Mouse (Mus musculus) forebrain, embryonic 11.5 days (tissue): Measurements from ENCODE around the gene Tnc. TPM values are rescaled to one million over a fixed set of nuclear protein-coding genes. Genes with fewer than 3 reads are reported as not detected.
"Not testable (repeated sequence)": the region's sequence is repeated elsewhere in the genome, so short reads cannot be mapped to it uniquely, and the experiment has no call there.

Experiments used
- ATAC-seq: fragments of 200-750 bp; cut with Nextera tagmentation; replicated peaks from 2 replicates; pipeline ENCODE4 v1.8.0; 2017; ENCODE audit warnings: moderate TSS enrichment; ENCODE audit not compliant: low FRiP score
- DNase-seq: peaks from one replicate; pipeline ENCODE4 v3.0.0-alpha.2; 2017; ENCODE audit warnings: low spot score
- H3K27ac ChIP-seq: fragments of 300-500 bp; sonication (generic); 2 replicates; pipeline ENCODE4 v1.5.1; 2014; ENCODE audit warnings: low read depth, low read length
- H3K27me3 ChIP-seq: fragments of 300-500 bp; sonication (generic); 2 replicates; pipeline ENCODE4 v1.6.1; 2014; ENCODE audit warnings: mild to moderate bottlenecking, low read length, mixed read lengths; ENCODE audit not compliant: control insufficient read depth, insufficient read depth
- H3K36me3 ChIP-seq: fragments of 300-500 bp; sonication (generic); 2 replicates; pipeline ENCODE4 v1.6.1; 2014; ENCODE audit warnings: mild to moderate bottlenecking, low read length, moderate library complexity, mixed read lengths; ENCODE audit not compliant: control insufficient read depth, insufficient read depth
- H3K4me1 ChIP-seq: fragments of 300-500 bp; sonication (generic); replicated peaks from 2 replicates; pipeline ENCODE4 v1.6.1; 2014; ENCODE audit warnings: low read length, mixed read lengths; ENCODE audit not compliant: control insufficient read depth, insufficient read depth
- H3K4me2 ChIP-seq: fragments of 300-500 bp; sonication (generic); 2 replicates; pipeline ENCODE4 v1.6.1; 2014; ENCODE audit warnings: low read depth, mild to moderate bottlenecking, low read length, moderate library complexity, mixed read lengths; ENCODE audit not compliant: severe bottlenecking
- H3K4me3 ChIP-seq: fragments of 300-500 bp; sonication (generic); 2 replicates; pipeline ENCODE4 v1.5.1; 2014; ENCODE audit warnings: low read depth, low read length
- H3K9ac ChIP-seq: fragments of 300-500 bp; sonication (generic); 2 replicates; pipeline ENCODE4 v1.6.1; 2014; ENCODE audit warnings: low read length
- H3K9me3 ChIP-seq: fragments of 300-500 bp; sonication (generic); 2 replicates; pipeline ENCODE4 v1.6.1; 2016; ENCODE audit warnings: low read length, mixed read lengths; ENCODE audit not compliant: control insufficient read depth
- WGBS: fragments of 180-500 bp; shearing (Covaris S2); extraction: QIAGEN DNeasy Blood & Tissue Kit; methylation state at CpG from one replicate; pipeline ENCODE4 v1.1.7; 2014; 5-methylcytosine and 5-hydroxymethylcytosine counted together
- polyA plus RNA-seq: library from polyadenylated mRNA; unstranded; fragments of >200 nt; fragmentation: Nextera tagmentation; extraction: Ambion mirVana; gene quantifications from 2 replicates; pipeline ENCODE4 v1.2.1, GENCODE M21; 2014

The Tnc gene
- polyA plus RNA-seq, 1 experiment from 2014 or later = 5.4 TPM

DNA sequence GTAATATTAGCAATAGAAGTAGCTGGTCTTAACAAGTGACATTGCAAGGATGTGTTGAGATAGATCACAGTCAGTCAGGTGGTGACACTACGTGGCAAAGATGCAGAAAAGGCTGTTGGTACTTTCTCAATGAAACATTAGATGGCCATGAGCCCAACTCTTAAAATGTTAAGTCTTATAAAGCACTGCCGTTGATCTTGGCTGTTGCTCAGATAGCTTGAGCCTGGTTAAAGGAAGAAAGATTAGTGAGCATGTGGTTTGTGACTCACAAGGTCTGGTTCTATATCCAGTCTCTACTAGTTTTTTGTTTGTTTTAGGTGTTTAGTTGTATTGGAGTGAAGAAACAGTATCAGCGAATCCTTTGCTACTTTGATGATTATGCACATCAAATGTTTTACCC is 76.9 kb downstream of the Tnc start:
- WGBS = 95% methylated on average over 3 of the region's 3 CpGs
- H3K4me2 ChIP-seq = no peak overlapping the region
- H3K36me3 ChIP-seq = no peaks in the 10 kb centered on the region
- H3K27me3 ChIP-seq = no peaks in the 10 kb centered on the region
- DNase-seq = no peak
- H3K9ac ChIP-seq = no peak overlapping the region
- no peaks in the 10 kb centered on the region for H3K4me1 ChIP-seq
- ATAC-seq = no peak
- no peaks in the 10 kb centered on the region for H3K9me3 ChIP-seq
- no peak overlapping the region for H3K4me3 ChIP-seq
- H3K27ac ChIP-seq = no peak overlapping the region

DNA sequence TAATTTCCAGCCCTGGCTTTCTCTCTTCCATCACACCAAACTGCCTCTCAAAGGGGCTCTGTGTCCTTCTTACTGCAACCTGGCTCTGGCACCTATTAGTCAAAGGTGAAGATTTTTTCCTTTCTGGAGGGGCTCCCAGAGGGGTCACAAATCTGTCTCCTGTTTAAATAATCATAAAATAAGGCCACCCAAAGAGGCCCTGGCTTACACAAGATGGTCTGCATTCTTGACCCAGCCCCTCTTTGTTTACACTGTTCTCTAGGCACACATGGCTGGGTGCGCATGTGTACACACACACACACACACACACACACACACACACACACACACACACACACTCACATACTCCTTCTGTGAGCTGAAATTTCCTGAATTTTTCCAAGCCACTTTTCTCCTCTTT is 83.4 kb downstream of the Tnc start:
- Histone ChIP-seq H3K4me3 (no peak overlapping the region), H3K4me2 (no peak overlapping the region), H3K9me3 (no peaks in the 10 kb centered on the region), H3K9ac (no peak overlapping the region), H3K27me3 (no peaks in the 10 kb centered on the region), H3K36me3 (no peaks in the 10 kb centered on the region), H3K4me1 (no peaks in the 10 kb centered on the region), H3K27ac (no peak overlapping the region)
- DNase-seq (no peak), ATAC-seq (no peak)
- WGBS = 100% methylated on average over 1 of the region's 1 CpGs

DNA sequence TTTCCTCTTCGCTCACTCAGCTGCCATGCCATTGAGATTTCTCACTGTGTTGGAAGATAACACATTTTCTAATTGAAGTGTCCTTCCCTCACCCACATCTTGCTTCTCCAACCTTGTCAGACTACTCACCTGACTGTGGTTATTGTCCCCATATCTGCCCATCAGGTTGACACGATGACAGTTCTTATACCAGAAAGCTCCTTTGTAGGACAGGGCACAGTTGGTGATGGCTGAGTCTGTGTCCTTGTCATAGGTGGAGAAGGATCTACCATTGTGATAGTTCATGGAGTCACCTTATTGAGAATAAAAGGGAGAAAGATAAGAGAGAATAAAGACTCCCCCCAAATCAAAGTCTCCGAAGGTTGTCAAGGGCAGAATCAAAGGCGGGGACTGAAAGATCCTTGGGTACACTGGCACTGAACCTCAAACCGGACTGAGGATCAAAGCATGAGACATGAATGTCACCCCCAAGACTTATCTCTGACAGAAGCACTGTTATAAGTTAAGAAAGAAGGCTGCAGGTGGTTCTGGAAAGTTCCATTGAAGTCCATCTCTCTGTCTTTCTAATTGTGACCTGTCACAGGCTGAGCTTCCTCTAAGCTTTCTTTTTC is 84.9 kb downstream of the Tnc start:
- no peaks in the 10 kb centered on the region for H3K9me3 ChIP-seq
- H3K27ac ChIP-seq = no peak overlapping the region
- no peak overlapping the region for H3K9ac ChIP-seq
- DNase-seq (no peak), ATAC-seq (no peak)
- no peaks in the 10 kb centered on the region for H3K27me3 ChIP-seq
- no peak overlapping the region for H3K4me2 ChIP-seq
- H3K4me1 ChIP-seq = no peaks in the 10 kb centered on the region
- no peak overlapping the region for H3K4me3 ChIP-seq
- WGBS = 93% methylated on average over 5 of the region's 5 CpGs
- H3K36me3 ChIP-seq = no peaks in the 10 kb centered on the region

DNA sequence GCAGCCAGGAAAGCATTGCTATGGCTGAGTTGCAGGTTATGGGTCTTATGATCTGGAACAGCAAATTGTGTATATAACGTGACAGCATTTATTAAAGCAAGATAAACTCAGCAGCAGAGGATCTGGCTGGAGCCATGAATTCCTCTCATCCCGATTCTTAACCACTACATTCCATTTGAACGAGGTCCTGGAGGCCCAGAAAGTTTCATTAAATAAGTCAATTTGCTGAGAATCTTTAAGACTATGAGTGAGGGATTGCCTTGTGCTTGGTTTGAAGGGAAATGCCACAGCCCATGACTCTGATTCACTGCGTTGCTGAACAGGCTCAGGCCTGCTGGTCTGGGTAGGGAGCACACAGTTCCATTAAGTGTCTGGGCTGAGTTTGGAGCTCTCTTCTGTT is 88.2 kb downstream of the Tnc start:
- Histone ChIP-seq H3K4me3 (no peak overlapping the region), H3K9me3 (no peaks in the 10 kb centered on the region), H3K36me3 (no peaks in the 10 kb centered on the region), H3K27me3 (no peaks in the 10 kb centered on the region), H3K4me2 (no peak overlapping the region), H3K9ac (no peak overlapping the region), H3K4me1 (no peaks in the 10 kb centered on the region), H3K27ac (no peak overlapping the region)
- DNase-seq (no peak), ATAC-seq (no peak)
- 88% methylated on average over 4 of the region's 4 CpGs for WGBS

DNA sequence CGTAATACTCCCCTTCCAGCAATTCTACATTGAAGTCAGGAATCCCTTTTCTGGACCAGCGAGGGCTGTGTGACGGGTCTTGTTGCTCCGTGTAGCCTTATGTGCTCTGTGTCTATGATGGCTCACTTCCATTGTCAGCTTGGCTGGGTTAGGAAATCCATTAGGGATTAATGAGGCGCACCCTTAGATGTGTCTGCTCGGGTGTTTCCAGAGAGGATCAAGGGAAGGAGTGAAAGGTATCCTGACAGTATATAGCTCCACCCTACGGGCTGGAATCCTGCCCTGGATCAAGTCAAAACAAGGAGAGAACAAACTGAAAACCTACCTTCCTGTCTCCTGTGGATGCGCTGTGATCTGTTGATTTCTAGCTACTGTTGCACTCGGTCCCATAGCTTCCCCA is 96.8 kb downstream of the Tnc start:
- ATAC-seq (no peak), DNase-seq (no peak)
- WGBS = 83% methylated on average over 9 of the region's 9 CpGs
- H3K9me3 ChIP-seq = no peaks in the 10 kb centered on the region
- no peak overlapping the region for H3K4me2 ChIP-seq
- no peaks in the 10 kb centered on the region for H3K36me3 ChIP-seq
- H3K9ac ChIP-seq = no peak overlapping the region
- H3K4me1 ChIP-seq = no peaks in the 10 kb centered on the region
- H3K27ac ChIP-seq = no peak overlapping the region
- no peaks in the 10 kb centered on the region for H3K27me3 ChIP-seq
- no peak overlapping the region for H3K4me3 ChIP-seq

DNA sequence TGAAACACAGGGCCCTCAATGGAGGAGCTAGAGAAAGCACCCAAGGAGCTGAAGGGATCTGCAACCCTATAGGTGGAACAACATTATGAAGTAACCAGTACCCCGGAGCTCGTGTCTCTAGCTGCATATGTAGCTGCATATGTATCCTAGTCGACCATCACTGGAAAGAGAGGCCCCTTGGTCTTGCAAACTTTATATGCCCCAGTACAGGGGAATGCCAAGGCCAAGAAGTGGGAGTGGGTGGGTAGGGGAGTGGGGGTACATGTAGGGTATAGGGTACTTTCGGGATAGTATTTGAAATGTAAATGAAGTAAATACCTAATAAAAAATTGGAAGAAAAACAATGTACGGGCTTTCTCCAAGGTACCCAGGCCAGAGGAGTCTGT is 98.1 kb downstream of the Tnc start:
- 87% methylated on average over 5 of the region's 5 CpGs for WGBS
- H3K9me3 ChIP-seq, H3K9ac ChIP-seq, H3K36me3 ChIP-seq, H3K27me3 ChIP-seq, DNase-seq, H3K4me3 ChIP-seq, H3K4me2 ChIP-seq, ATAC-seq, H3K27ac ChIP-seq, H3K4me1 ChIP-seq: not testable (repeated sequence)

DNA sequence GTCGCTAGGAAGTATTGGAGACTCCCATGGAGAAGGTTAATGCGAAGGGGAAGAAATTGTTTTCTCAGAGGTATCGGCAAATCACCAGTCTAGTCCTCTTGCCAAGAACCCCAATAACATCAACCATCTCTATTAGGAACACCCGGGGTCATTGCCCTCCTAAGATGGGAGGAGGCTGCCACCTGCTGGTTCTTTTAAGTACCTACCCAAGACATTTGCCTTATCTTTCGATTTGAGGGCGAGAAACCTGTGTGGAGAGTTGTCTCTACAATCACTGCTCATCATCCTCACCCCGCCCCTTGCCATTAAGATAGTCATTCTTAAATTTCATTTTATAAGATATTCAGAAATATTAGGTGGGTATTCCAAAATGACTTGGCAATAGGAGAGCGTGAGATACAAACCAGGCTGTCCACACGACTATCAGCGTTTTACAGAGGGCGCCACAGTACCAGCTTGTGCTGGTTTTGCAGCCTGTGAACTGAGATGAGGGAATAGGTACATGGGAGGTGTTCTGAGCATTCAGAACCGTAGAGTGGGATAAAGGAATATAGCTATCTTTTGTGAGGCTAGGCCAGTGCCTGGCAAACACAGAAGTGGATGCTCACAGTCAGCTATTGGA is 98.6 kb downstream of the Tnc start:
- Histone ChIP-seq H3K4me1 (no peaks in the 10 kb centered on the region), H3K4me2 (no peak overlapping the region), H3K27ac (no peak overlapping the region), H3K4me3 (no peak overlapping the region), H3K9ac (no peak overlapping the region), H3K27me3 (no peaks in the 10 kb centered on the region), H3K36me3 (no peaks in the 10 kb centered on the region), H3K9me3 (no peaks in the 10 kb centered on the region)
- ATAC-seq = peak; percentile 66
- 40% methylated on average over 12 of the region's 12 CpGs for WGBS
- DNase-seq = peak; percentile 62

DNA sequence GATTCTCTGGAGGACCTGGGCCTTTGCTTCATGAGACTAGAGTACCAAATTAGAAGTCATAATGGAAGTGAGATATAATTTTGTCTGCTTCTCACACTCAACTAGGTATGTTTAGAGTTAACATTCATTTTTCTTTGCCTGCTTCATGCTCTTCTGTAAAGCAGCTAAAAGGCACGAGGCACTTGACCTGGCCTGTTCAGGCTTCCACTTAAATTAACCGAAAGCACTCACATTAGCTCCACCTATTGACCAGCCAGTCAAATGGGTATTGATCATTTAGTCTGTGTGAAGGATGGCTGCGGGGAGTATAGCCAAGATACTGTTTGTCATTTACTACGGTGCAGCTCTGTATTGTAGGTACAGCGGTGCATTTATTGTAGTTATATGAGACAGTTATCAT is 103.0 kb downstream of the Tnc start:
- no peak for DNase-seq
- Histone ChIP-seq H3K36me3 (no peaks in the 10 kb centered on the region), H3K4me1 (no peaks in the 10 kb centered on the region), H3K9me3 (no peaks in the 10 kb centered on the region), H3K27me3 (no peaks in the 10 kb centered on the region), H3K27ac (no peak overlapping the region), H3K4me3 (no peak overlapping the region), H3K4me2 (no peak overlapping the region), H3K9ac (no peak overlapping the region)
- WGBS = 78% methylated on average over 5 of the region's 5 CpGs
- ATAC-seq = no peak

DNA sequence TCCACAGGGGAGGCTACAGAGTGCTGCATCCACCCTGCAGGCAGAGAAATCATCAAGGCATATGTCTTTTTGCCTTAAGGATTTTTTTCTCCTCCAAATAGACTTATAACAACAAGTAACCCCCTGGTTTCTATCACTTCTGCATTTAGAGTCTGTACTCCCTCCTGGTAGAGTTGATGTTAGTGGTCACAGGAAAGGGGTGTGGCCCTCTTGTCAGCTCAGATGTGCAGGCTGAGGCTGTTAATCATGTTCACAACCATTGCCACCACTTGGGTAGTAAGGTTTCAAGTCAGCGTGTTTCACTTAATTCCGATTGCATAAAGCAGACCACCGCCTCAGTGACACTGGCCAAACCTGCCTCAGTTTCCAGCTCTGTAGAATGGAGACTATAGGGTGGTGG is 103.9 kb downstream of the Tnc start:
- no peak overlapping the region for H3K4me3 ChIP-seq
- no peak for ATAC-seq
- 95% methylated on average over 3 of the region's 3 CpGs for WGBS

More for the DNA sequence above, 103.9 kb downstream of the Tnc start:
- Histone ChIP-seq H3K27ac (no peak overlapping the region), H3K27me3 (no peaks in the 10 kb centered on the region), H3K9ac (no peak overlapping the region), H3K36me3 (no peaks in the 10 kb centered on the region), H3K4me1 (no peaks in the 10 kb centered on the region), H3K9me3 (no peaks in the 10 kb centered on the region), H3K4me2 (no peak overlapping the region)
- DNase-seq = no peak
